Mouse (Mus musculus) embryonic facial prominence, embryonic 15.5 days (tissue): ENCODE data around the gene Lbx2. TPM values are rescaled to one million over a fixed set of nuclear protein-coding genes. Genes with fewer than 3 reads are reported as not detected.

Experiments
- ATAC-seq: fragments of 200-750 bp; cut with Nextera tagmentation; 2 replicates; pipeline ENCODE4 v1.8.0; 2017; ENCODE audit warnings: low read depth, moderate TSS enrichment; ENCODE audit not compliant: insufficient number of reproducible peaks, low FRiP score, low TSS enrichment
- H3K27ac ChIP-seq: fragments of 300-500 bp; sonication (generic); replicated peaks from 2 replicates; pipeline ENCODE4 v1.5.1; 2015; ENCODE audit warnings: mild to moderate bottlenecking, inconsistent platforms
- H3K27me3 ChIP-seq: fragments of 300-500 bp; sonication (generic); 2 replicates; pipeline ENCODE4 v1.6.1; 2015; ENCODE audit warnings: inconsistent platforms
- H3K36me3 ChIP-seq: fragments of 300-500 bp; sonication (generic); 2 replicates; pipeline ENCODE4 v1.6.1; 2015; ENCODE audit warnings: mild to moderate bottlenecking, inconsistent platforms
- H3K4me1 ChIP-seq: fragments of 300-500 bp; sonication (generic); 2 replicates; pipeline ENCODE4 v1.6.1; 2015; ENCODE audit warnings: inconsistent platforms
- H3K4me2 ChIP-seq: fragments of 300-500 bp; sonication (generic); replicated peaks from 2 replicates; pipeline ENCODE4 v1.6.1; 2015; ENCODE audit warnings: mild to moderate bottlenecking, inconsistent platforms
- H3K4me3 ChIP-seq: fragments of 300-500 bp; sonication (generic); replicated peaks from 2 replicates; pipeline ENCODE4 v1.5.1; 2015; ENCODE audit warnings: mild to moderate bottlenecking, inconsistent platforms
- H3K9ac ChIP-seq: fragments of 300-500 bp; sonication (generic); 2 replicates; pipeline ENCODE4 v1.6.1; 2015; ENCODE audit warnings: inconsistent platforms
- H3K9me3 ChIP-seq: fragments of 300-500 bp; sonication (generic); replicated peaks from 2 replicates; pipeline ENCODE4 v1.6.1; 2016; ENCODE audit warnings: inconsistent platforms
- WGBS: fragments of 180-500 bp; shearing (Covaris S2); methylation state at CpG from one replicate; pipeline ENCODE4 v1.1.7; 2015; 5-methylcytosine and 5-hydroxymethylcytosine counted together
- polyA plus RNA-seq: library from polyadenylated mRNA; unstranded; fragments of >200 nt; fragmentation: Nextera tagmentation; extraction: Ambion mirVana; gene quantifications from 2 replicates; pipeline ENCODE4 v1.2.1, GENCODE M21; 2015

Gene Lbx2
- polyA plus RNA-seq, 1 experiment from 2014 or later = 0.99 TPM

DNA sequence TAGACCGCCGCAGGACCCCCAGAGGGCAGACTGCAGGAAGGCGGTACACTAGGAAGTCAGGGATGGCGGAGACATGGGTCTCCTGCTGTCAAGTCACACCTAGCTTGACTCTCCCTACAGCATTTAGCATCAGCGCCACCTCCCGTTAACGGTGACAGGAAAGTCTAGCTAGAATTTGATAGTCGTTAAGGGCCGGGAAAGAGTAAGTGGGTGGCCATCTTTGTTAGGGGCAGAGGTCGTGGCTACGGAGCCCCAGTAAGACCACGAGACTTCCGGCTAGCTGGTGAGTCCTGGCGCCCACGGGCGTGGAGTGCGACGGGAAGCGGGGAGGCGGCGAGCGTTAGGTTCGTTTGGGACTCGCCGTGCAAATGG, 15.1 kb downstream of the Lbx2 start, which contains the start of the genes Ccdc142 and Gm42688:
Gene Ccdc142 (plus strand): TSS at position 286 of the 372 bp plus-strand sequence.
Gene Gm42688 (plus strand): TSS at position 302 of the 372 bp plus-strand sequence.
- Histone ChIP-seq H3K4me1 (peaks cover 23% of the 10 kb centered on the region), H3K9me3 (no peaks in the 10 kb centered on the region), H3K9ac (peak within 1 kb of the TSS; percentile 55), H3K27ac (peak within 1 kb of the TSS; percentile 83), H3K4me3 (peak within 1 kb of the TSS; percentile 70), H3K36me3 (0 out of 2 replicates have a peak, but pooled peaks cover 3% of the 10 kb centered on the region), H3K4me2 (peak within 1 kb of the TSS; percentile 95), H3K27me3 (peaks cover 2% of the 10 kb centered on the region; the same call in 1 of the 2 replicates)
- WGBS = under 1% methylated on average over 25 of the region's 25 CpGs
- peak; percentile 89 for ATAC-seq

DNA sequence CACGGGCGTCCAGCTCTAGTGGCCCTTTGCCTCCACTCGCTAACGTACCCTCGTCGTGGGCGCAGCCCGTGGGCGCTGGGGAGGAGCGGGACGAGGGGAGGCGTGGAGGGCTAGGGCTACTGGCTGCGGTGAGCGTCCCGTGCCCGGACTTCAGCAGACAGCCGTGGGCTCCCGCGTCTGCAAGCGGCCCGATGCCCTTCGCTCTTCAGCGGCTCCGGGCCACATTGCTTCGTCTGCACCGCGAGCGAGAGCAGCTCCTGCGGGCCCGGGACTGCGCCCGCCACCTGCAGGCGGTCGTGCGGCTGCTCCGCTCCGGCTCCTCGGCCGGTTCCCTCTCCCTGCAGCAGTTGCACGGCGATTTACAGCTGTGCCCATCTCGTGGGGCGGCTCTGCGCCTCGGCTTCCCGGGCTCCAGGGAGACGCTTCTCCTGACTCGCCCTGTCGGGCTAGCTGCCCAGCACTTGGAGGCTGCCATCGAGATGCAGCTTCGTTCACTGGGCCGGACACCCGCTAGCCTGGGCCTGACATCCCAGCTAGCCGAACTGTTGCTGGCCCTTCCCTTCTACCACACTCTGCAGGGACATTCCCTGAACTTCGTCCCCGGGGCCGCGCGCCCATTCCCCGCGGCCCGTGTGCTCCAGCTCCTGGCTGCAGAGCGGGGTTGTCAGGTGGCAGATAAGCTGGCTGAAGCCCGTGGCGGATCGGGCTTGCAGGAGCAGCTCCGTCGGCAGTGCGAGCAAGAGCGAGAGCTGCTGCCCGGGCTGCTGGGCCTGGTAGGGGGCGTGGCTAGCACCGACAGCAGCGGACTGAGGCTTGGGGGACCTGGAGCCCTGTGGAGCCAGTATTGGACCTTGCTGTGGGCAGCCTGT, 15.8 kb downstream of the Lbx2 start:
- Histone ChIP-seq H3K27ac (peak overlapping the region; percentile 83), H3K4me1 (peaks cover 23% of the 10 kb centered on the region), H3K9me3 (no peaks in the 10 kb centered on the region), H3K4me3 (peak overlapping the region; percentile 70), H3K36me3 (peaks cover 7% of the 10 kb centered on the region; the same call in 1 of the 2 replicates), H3K9ac (peak overlapping the region; percentile 55), H3K4me2 (peak overlapping the region; percentile 95), H3K27me3 (no peaks in the 10 kb centered on the region)
- under 1% methylated on average over 74 of the region's 74 CpGs for WGBS
- peak; percentile 78 for ATAC-seq

DNA sequence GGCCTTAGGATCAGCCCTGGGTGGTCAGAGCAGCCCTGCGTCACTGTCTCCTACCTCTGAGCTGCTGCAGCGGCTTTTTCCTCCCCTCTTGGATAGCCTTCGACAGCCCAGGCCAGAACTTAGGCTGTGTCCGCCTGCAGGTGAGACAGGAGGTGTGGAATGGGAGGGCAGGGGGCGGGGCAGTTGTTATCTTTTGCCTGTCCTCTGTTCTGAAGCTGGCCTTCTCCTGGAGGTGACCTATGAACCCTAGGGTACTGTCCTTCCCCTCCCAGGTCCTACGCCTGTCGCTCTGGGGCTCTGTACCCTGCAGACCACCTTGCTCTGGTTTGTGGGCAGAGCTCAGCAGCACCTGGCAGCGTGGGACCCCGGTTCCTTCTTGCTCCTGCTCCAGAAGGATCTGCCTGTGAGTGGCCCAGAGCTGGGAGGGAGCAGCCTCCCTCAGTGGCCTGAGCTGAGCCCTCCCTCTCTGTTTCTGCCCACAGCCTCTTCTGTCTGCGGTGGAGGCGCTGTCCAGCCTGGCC, 17.0 kb downstream of the Lbx2 start:
- WGBS = 44% methylated on average over 11 of the region's 11 CpGs
- H3K27ac ChIP-seq = no peak overlapping the region; the same call in 1 of the 2 replicates
- peaks cover 29% of the 10 kb centered on the region for H3K4me1 ChIP-seq
- H3K9ac ChIP-seq = no peak overlapping the region
- H3K27me3 ChIP-seq = no peaks in the 10 kb centered on the region
- H3K4me3 ChIP-seq = no peak overlapping the region
- H3K9me3 ChIP-seq = no peaks in the 10 kb centered on the region
- ATAC-seq = no peak
- H3K4me2 ChIP-seq = peak overlapping the region; percentile 95
- peaks cover 9% of the 10 kb centered on the region; the same call in 1 of the 2 replicates for H3K36me3 ChIP-seq

DNA sequence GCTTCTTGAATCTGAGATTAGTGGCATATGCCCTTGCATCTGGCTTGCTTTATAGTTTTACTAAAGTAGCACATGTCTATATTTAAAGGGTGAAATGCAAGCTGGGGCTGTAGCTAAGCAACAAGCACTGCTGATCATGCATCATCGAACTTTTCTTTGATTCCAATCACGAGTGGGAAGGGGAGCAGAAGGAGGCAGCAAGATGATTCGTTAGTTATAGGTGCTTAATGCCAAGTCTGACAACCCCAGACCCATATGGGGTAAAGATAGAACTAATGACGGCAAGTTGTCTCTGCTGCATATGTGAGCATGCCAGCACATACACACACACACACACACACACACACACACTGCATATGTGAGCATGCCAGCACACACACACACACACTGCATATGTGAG, 18.0 kb downstream of the Lbx2 start:
- Histone ChIP-seq H3K9ac (no peak overlapping the region), H3K4me1 (peaks cover 35% of the 10 kb centered on the region), H3K27ac (no peak overlapping the region), H3K4me2 (no peak overlapping the region), H3K36me3 (peaks cover 9% of the 10 kb centered on the region; the same call in 1 of the 2 replicates), H3K4me3 (no peak overlapping the region), H3K27me3 (no peaks in the 10 kb centered on the region), H3K9me3 (no peaks in the 10 kb centered on the region)
- WGBS = 52% methylated on average over 4 of the region's 4 CpGs
- no peak for ATAC-seq

DNA sequence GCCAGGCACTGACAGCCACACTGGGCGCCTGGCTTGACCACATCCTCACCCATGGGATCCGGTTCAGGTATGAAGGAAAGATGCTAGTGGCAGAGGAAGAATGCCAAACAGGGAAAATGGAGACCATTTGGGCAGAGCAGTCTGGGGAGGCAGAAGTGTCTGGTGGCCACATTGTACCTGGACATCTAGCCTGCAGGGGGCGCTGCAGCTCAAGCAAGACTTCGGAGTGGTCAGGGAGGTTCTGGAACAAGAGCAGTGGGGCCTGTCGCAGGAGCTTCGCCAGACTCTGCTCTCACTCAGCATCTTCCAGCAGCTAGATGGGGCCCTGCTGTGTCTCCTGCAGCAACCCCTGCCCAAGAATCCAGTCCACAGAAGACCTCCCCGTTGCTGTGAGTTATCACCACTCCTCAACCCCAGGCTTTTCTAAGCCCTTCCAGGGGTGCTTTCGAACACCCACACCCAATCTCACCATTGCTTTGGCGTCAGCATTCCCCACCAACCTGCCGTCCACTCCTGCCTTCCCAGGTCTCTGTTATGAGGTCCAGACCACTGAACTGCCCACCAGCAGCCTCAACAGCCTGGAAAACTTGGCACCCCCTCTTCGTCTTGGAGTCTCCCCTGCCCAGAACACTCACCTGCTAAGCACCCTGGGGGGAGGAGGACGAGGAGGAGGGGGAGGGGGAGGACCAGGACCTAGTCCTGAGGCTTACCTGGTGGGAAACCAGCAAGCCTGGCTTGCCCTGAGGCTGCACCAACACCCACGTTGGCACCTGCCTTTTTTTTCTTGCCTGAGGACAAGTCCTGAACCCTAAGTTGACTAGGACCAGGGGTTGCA, 21.6 kb downstream of the Lbx2 start:
- Histone ChIP-seq H3K4me1 (peaks cover 30% of the 10 kb centered on the region), H3K4me3 (peak overlapping the region; percentile 67), H3K9me3 (no peaks in the 10 kb centered on the region), H3K9ac (no peak overlapping the region), H3K27ac (0 out of 2 replicates have a peak overlapping the region, but pooled peaks have one; percentile 73), H3K4me2 (peak overlapping the region; percentile 88), H3K36me3 (peaks cover 9% of the 10 kb centered on the region; the same call in 1 of the 2 replicates), H3K27me3 (no peaks in the 10 kb centered on the region)
- ATAC-seq = 0 out of 2 replicates have a peak, but pooled peaks have one; percentile 21
- WGBS = 33% methylated on average over 13 of the region's 13 CpGs

DNA sequence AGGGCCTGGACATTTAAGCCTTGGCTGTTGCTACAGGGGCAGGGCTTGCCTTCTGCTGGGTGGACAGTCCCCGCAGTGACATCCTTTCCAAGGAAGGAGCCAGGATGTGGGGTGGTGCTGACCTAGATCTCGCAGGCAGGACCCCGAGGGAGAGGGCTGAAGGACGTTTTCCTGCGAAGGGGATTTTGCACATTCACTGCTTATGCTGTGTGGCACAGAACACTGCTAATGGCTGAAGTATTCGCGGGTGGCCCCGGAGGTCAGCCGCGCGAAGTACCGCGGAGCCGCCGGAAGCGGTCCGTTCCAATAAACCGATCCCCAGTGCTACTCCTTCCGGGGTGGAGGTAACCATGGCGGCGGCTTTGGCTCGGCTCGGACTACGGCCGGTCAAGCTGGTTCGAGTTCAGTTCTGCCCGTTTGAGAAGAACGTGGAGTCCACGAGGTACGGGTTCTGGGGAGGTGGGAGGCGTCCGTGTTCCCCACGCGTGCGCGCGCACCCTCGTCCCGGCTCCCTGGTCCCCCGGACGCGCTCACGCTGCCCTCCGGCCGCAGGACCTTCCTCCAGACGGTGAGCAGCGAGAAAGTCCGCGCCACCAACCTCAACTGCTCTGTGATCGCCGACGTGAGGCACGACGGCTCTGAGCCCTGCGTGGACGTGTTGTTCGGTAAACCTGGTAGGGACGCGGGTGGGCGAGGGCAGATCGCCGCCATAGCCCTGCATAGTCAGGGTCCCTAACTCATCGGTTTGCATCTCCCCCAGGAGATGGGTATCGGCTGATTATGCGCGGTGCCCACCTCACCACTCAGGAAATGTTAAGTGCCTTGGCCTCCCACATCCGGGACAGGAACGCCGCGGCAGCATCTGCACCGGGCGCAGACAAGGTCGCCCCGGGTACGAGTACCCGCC, 22.8 kb downstream of the Lbx2 start, which contains the start of gene Mrpl53:
Gene Mrpl53 (plus strand): TSS at position 279 of the 907 bp plus-strand sequence.
- Histone ChIP-seq H3K9me3 (no peaks in the 10 kb centered on the region), H3K36me3 (peaks cover 9% of the 10 kb centered on the region; the same call in 1 of the 2 replicates), H3K9ac (peak within 1 kb of the TSS; percentile 68), H3K27ac (peak within 1 kb of the TSS; percentile 73), H3K4me1 (peaks cover 22% of the 10 kb centered on the region), H3K4me3 (peak within 1 kb of the TSS; percentile 67), H3K4me2 (peak within 1 kb of the TSS; percentile 88), H3K27me3 (no peaks in the 10 kb centered on the region)
- WGBS = under 1% methylated on average over 76 of the region's 76 CpGs
- ATAC-seq = peak; percentile 81

DNA sequence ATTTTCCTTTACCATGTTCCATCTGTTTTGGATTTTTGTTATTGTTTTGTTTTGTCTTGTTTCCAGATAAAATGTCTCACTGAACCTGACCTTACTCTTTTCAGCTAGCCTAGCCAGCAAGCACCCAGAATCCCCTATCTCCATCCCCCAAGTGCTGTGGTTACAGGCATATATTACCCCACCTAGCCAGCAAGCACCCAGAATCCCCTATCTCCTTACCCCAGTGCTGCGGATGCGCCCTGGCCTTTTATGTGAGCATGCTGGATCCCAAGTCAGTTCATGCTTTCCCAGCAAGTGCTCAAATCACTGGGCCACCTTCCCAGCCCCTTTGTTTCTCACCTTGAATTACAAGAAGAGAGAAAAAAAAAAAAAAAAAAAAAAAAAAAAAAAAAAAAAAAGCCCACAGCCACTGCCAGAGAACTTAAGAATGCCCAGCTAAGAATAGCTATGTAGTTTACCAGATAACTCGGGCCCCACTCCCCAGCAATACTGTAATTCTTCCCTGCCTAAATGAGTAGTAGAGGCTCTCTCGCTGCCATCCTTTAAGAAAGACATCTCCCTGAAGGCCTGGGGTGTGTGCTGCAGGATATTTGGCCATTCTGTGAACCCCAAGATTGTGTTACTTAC, 25.5 kb downstream of the Lbx2 start:
- Histone ChIP-seq H3K4me1 (peaks cover 36% of the 10 kb centered on the region), H3K9ac (no peak overlapping the region), H3K27me3 (no peaks in the 10 kb centered on the region), H3K36me3 (peaks cover 6% of the 10 kb centered on the region; the same call in 1 of the 2 replicates), H3K27ac (no peak overlapping the region), H3K9me3 (no peaks in the 10 kb centered on the region), H3K4me3 (no peak overlapping the region), H3K4me2 (no peak overlapping the region)
- WGBS = 91% methylated on average over 4 of the region's 4 CpGs
- no peak for ATAC-seq

DNA sequence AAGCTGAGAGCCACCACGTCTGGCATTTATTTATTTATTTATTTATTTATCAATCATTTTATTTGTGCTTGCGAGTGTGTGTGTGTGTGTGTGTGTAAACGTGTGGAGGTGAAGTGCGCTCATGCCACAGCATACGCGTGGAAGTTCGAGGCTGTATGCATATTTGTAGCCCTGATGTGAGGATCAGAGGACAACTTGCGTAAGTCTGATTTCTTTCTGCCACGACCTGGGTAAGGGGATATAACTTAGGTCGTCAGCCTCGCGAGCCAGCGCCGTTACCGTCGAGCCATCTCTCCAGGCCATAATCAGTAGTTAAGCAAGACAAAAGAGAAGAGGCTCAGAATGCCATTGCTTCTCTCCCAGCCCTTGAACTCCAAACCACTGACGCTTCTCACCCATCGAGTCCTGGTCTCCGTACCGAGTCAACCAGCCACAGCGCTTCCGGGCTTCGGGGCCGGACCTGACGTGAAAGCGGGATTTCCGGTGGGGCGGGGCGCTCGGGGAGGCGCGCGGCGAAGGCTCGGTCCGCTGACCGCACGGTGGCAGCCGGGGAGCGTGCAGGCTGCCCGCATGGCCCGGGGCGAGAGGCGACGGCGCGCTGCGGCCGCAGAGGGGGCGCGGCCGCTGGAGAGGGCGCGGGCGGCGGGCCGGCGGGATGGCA, 29.0 kb downstream of the Lbx2 start, which contains the start of gene Mogs:
Gene Mogs (plus strand): TSS at position 486 of the 661 bp plus-strand sequence.
- peak within 1 kb of the TSS; percentile 86 for H3K27ac ChIP-seq
- peak within 1 kb of the TSS; percentile 86 for H3K9ac ChIP-seq
- WGBS = 1% methylated on average over 47 of the region's 58 CpGs
- H3K4me3 ChIP-seq = peak within 1 kb of the TSS; percentile 90
- peaks cover 31% of the 10 kb centered on the region for H3K36me3 ChIP-seq
- H3K27me3 ChIP-seq = no peaks in the 10 kb centered on the region
- H3K4me1 ChIP-seq = peaks cover 38% of the 10 kb centered on the region
- ATAC-seq = peak; percentile 84
- peak within 1 kb of the TSS; percentile 92 for H3K4me2 ChIP-seq
- H3K9me3 ChIP-seq = no peaks in the 10 kb centered on the region

DNA sequence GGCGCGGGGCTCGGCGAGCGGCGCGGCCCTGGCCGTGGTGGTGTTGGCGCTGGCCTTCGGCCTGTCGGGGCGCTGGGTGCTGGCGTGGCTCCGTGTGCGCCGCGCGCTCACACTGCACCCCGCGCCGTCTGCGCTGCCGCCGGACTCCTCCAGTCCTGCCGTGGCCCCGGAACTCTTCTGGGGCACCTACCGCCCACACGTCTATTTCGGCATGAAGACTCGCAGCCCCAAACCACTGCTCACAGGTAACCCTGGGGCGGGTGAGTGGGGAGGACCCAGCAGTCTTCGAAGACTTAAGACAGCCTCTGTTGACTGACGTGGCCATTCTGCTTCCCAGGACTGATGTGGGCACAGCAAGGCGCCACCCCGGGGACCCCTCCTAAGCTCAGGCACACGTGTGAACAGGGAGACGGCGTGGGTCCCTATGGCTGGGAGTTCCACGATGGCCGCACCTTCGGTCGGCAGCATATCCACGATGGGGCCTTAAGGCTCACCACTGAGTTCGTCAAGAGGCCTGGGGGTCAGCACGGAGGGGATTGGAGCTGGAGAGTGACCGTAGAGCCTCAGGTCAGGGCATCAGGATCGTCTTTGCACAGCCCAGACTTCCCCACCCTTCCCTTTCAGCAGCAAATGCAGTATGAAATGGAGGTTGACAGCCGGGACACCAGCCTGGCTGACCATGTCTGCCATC, 29.7 kb downstream of the Lbx2 start:
- Histone ChIP-seq H3K4me3 (peak overlapping the region; percentile 90), H3K4me1 (peaks cover 43% of the 10 kb centered on the region), H3K36me3 (peaks cover 31% of the 10 kb centered on the region), H3K9ac (peak overlapping the region; percentile 86), H3K27me3 (no peaks in the 10 kb centered on the region), H3K9me3 (no peaks in the 10 kb centered on the region), H3K4me2 (peak overlapping the region; percentile 92), H3K27ac (peak overlapping the region; percentile 86)
- WGBS = under 1% methylated on average over 45 of the region's 48 CpGs
- ATAC-seq = peak; percentile 40
